Mouse (Mus musculus) B cell, adult (primary cell): ENCODE data around the gene Bbs4. TPM values are rescaled to one million over a fixed set of nuclear protein-coding genes. Genes with fewer than 3 reads are reported as not detected.

Experiments
- total RNA-seq: library from RNA; stranded (reverse); gene quantifications from 4 replicates; pipeline ENCODE4 v1.2.4, GENCODE M21; 2023; ENCODE audit not compliant: inconsistent age

Bbs4 gene
- 5.6 to 7.3 TPM (median 6.2 TPM) in 4 replicates for total RNA-seq

GRCm38 (mm10) chr9:59353253-59353639, at the start of gene Bbs4:
Bbs4 (minus strand) TSS chr9:59353508.

GRCm38 (mm10) chr9:59290957-59291687, 62.2 kb downstream of the Bbs4 start, which contains the start of gene Adpgk:
Adpgk (plus strand) TSS chr9:59291558.

Other genes starting within 250 kb of the Bbs4 start
- gene Adpgk, start 62.0 kb downstream of the Bbs4 start, total RNA-seq: 54.6 to 64.5 TPM (median 59.7 TPM) in 4 replicates
- 139 to 145 TPM (median 142 TPM) in 4 replicates for gene Arih1, start 133.1 kb upstream of the Bbs4 start, total RNA-seq
- gene Hexa, start 186.0 kb upstream of the Bbs4 start, total RNA-seq: 55.9 to 63.6 TPM (median 59.0 TPM) in 4 replicates
- gene Tmem202, start 186.3 kb upstream of the Bbs4 start, total RNA-seq: 0.67 to 0.93 TPM in 2 of 4 replicates, not detected in the others
- not detected in 4 replicates for gene Celf6, start 224.4 kb upstream of the Bbs4 start, total RNA-seq